8 mouse cellular contexts compared by ENCODE assay signal in genomic region chr3:79886357-79887091, GRCm38 (mm10). TPM values are rescaled to one million over a fixed set of nuclear protein-coding genes. Genes with fewer than 3 reads are reported as not detected.
DNase-seq lines count a peak whose midpoint lies in the region; ATAC-seq and TF ChIP-seq lines count a peak whose summit lies in the region.

No protein-coding gene starts in this region.

- H3K9me3 ChIP-seq in forebrain, embryonic 15.5 days = no peaks in the 10 kb centered on the region
- no peaks in the 10 kb centered on the region for H3K9me3 ChIP-seq in liver, embryonic 13.5 days (replicated peaks)
- no peaks in the 10 kb centered on the region for H3K9me3 ChIP-seq in neural tube, embryonic 12.5 days

- 0 out of 2 replicates have a peak, but pooled peaks have one; percentile 57 for ATAC-seq in forebrain, embryonic 15.5 days (replicated peaks)
- peak; percentile 31 for ATAC-seq in liver, embryonic 13.5 days (ENCODE audit: low read depth)
- peak; percentile 46 for ATAC-seq in neural tube, embryonic 12.5 days (ENCODE audit: low FRiP score, low read depth)

- DNase-seq in thymus, adult 2 months = peak; percentile 2
- no peak for DNase-seq in thymus, postnatal 0 days (ENCODE audit: low spot score)
- DNase-seq in heart, postnatal 4 days = peak; percentile 72
- DNase-seq in liver, embryonic 13.5 days = no peak
- DNase-seq in embryo, embryonic 11 days = no peak
- DNase-seq in left cerebral cortex, postnatal 4 days = no peak

- 47% methylated on average over 23 of the region's 23 CpGs for WGBS in thymus, adult 2 months
- 92% methylated on average over 23 of the region's 23 CpGs for WGBS in forebrain, embryonic 15.5 days
- WGBS in liver, embryonic 13.5 days (ENCODE audit: insufficient replicate concordance) = 56% methylated on average over 23 of the region's 23 CpGs
- WGBS in neural tube, embryonic 12.5 days = 80% methylated on average over 23 of the region's 23 CpGs

- no peak overlapping the region for H3K4me3 ChIP-seq in thymus, adult 2 months (ENCODE audit: control insufficient read depth, insufficient read depth, low read length)
- H3K4me3 ChIP-seq in forebrain, embryonic 15.5 days = no peak overlapping the region
- H3K4me3 ChIP-seq in liver, embryonic 13.5 days (replicated peaks) = peak overlapping the region; percentile 41
- H3K4me3 ChIP-seq in neural tube, embryonic 12.5 days = peak overlapping the region; percentile 21

- H3K27ac ChIP-seq in thymus, adult 2 months (ENCODE audit: control insufficient read depth, insufficient read depth, low read length) = no peak overlapping the region
- H3K27ac ChIP-seq in forebrain, embryonic 15.5 days (replicated peaks) = peak overlapping the region; percentile 72
- peak overlapping the region; percentile 50 for H3K27ac ChIP-seq in liver, embryonic 13.5 days
- H3K27ac ChIP-seq in neural tube, embryonic 12.5 days = no peak overlapping the region

- H3K36me3 ChIP-seq in thymus, adult 2 months (ENCODE audit: control insufficient read depth, insufficient read depth, low read length) = no peaks in the 10 kb centered on the region
- no peaks in the 10 kb centered on the region for H3K36me3 ChIP-seq in forebrain, embryonic 15.5 days
- no peaks in the 10 kb centered on the region for H3K36me3 ChIP-seq in liver, embryonic 13.5 days
- no peaks in the 10 kb centered on the region for H3K36me3 ChIP-seq in neural tube, embryonic 12.5 days

- no peak overlapping the region for H3K4me2 ChIP-seq in forebrain, embryonic 15.5 days (replicated peaks)
- H3K4me2 ChIP-seq in liver, embryonic 13.5 days = peak overlapping the region; percentile 52
- H3K4me2 ChIP-seq in neural tube, embryonic 12.5 days (replicated peaks) = peak overlapping the region; percentile 47

- H3K27me3 ChIP-seq in thymus, adult 2 months (ENCODE audit: control insufficient read depth, insufficient read depth, low read length) = peaks cover 3% of the 10 kb centered on the region; the same call in 1 of the 2 replicates
- no peaks in the 10 kb centered on the region for H3K27me3 ChIP-seq in forebrain, embryonic 15.5 days
- H3K27me3 ChIP-seq in liver, embryonic 13.5 days = peaks cover 13% of the 10 kb centered on the region
- H3K27me3 ChIP-seq in neural tube, embryonic 12.5 days (replicated peaks) = no peaks in the 10 kb centered on the region; the same call in 1 of the 2 replicates

- TF ChIP-seq POLR2A in thymus, adult 2 months (IDR thresholded peaks at IDR 0.05; ENCODE audit: control insufficient read depth, extremely low read depth, insufficient read depth, low read length, poor library complexity) = no peak

- intact Hi-C loops in left cerebral cortex, postnatal 4 days (cut with DNase I) = no loop called here

- H3K4me1 ChIP-seq in thymus, adult 2 months (replicated peaks; ENCODE audit: control insufficient read depth, insufficient read depth, low read length) = no peaks in the 10 kb centered on the region
- peaks cover 5% of the 10 kb centered on the region; the same call in 1 of the 2 replicates for H3K4me1 ChIP-seq in forebrain, embryonic 15.5 days
- peaks cover 13% of the 10 kb centered on the region; the same call in 1 of the 2 replicates for H3K4me1 ChIP-seq in liver, embryonic 13.5 days (replicated peaks)
- peaks cover 7% of the 10 kb centered on the region for H3K4me1 ChIP-seq in neural tube, embryonic 12.5 days

- H3K9ac ChIP-seq in forebrain, embryonic 15.5 days (replicated peaks) = no peak overlapping the region
- peak overlapping the region; percentile 26; the same call in 1 of the 2 replicates for H3K9ac ChIP-seq in liver, embryonic 13.5 days
- H3K9ac ChIP-seq in neural tube, embryonic 12.5 days = no peak overlapping the region

- TF ChIP-seq CTCF in thymus, adult 2 months (IDR thresholded peaks at IDR 0.05; ENCODE audit: borderline replicate concordance, control insufficient read depth, extremely low read depth, insufficient read depth, low read length, poor library complexity) = no peak

RNA-seq across cellular contexts. Expression of gene Fam198b, which starts 2.2 kb away (rescaled TPM):
- 1.3 and 1.5 TPM in 2 replicates for polyA plus RNA-seq in thymus, adult 2 months (2012; rRNA removed)
- polyA plus RNA-seq in thymus, postnatal 0 days (2015; fragmentation: Nextera tagmentation; extraction: Ambion mirVana) = 2.4 and 3.2 TPM in 2 replicates
- 0.88 and 2.4 TPM in 2 replicates for polyA plus RNA-seq in forebrain, embryonic 15.5 days (2015; fragmentation: Nextera tagmentation; extraction: Ambion mirVana)
- total RNA-seq in heart, postnatal 4 days (2021) = 100 to 1,000 TPM; 116 to 133 TPM
- polyA plus RNA-seq in liver, embryonic 13.5 days (2015; fragmentation: Nextera tagmentation; extraction: Ambion mirVana) = 2.0 and 3.0 TPM in 2 replicates
- polyA plus RNA-seq in neural tube, embryonic 12.5 days (2016; fragmentation: Nextera tagmentation; extraction: Ambion mirVana) = 6.5 and 7.9 TPM in 2 replicates
- total RNA-seq in left cerebral cortex, postnatal 4 days (2021) = 1 to 10 TPM; 3.4 to 4.1 TPM

RNA-seq across cellular contexts. Expression of gene Tmem144, which starts 34.0 kb away (rescaled TPM):
- polyA plus RNA-seq in thymus, adult 2 months (2012; rRNA removed) = 0.38 and 1.4 TPM in 2 replicates
- polyA plus RNA-seq in thymus, postnatal 0 days (2015; fragmentation: Nextera tagmentation; extraction: Ambion mirVana) = 1.6 TPM in 2 replicates
- polyA plus RNA-seq in forebrain, embryonic 15.5 days (2015; fragmentation: Nextera tagmentation; extraction: Ambion mirVana) = 1.6 and 1.8 TPM in 2 replicates
- total RNA-seq in heart, postnatal 4 days (2021) = 10 to 100 TPM; 10.4 to 10.6 TPM
- polyA plus RNA-seq in liver, embryonic 13.5 days (2015; fragmentation: Nextera tagmentation; extraction: Ambion mirVana) = 1.9 and 2.7 TPM in 2 replicates
- polyA plus RNA-seq in neural tube, embryonic 12.5 days (2016; fragmentation: Nextera tagmentation; extraction: Ambion mirVana) = 2.2 and 2.4 TPM in 2 replicates
- total RNA-seq in left cerebral cortex, postnatal 4 days (2021) = 1 to 10 TPM; 2.8 to 3.6 TPM

Comparison
In these comparisons a context has a peak if more than half of its experiments do, and no peak if none do; other contexts are left out.
1. DNase-seq: peak in thymus, adult 2 months (single experiment) and heart, postnatal 4 days (single experiment); none in thymus, postnatal 0 days (single experiment), liver, embryonic 13.5 days (single experiment), embryo, embryonic 11 days (single experiment) and left cerebral cortex, postnatal 4 days (single experiment).
2. H3K27ac ChIP-seq: peak in forebrain, embryonic 15.5 days (single experiment) and liver, embryonic 13.5 days (single experiment); none in thymus, adult 2 months (single experiment) and neural tube, embryonic 12.5 days (single experiment).
3. H3K4me3 ChIP-seq: peak in liver, embryonic 13.5 days (single experiment) and neural tube, embryonic 12.5 days (single experiment); none in thymus, adult 2 months (single experiment) and forebrain, embryonic 15.5 days (single experiment).
4. Peak in every context shown above with its lines, with median percentiles within 50 percentile points of each other: ATAC-seq.